Mouse (Mus musculus) small intestine, adult 2 months (tissue): Measurements from ENCODE around the gene Psmb9.

Experiments
- CTCF ChIP-seq: fragments of 200-500 bp; IDR thresholded peaks from 2 replicates; pipeline ENCODE4 v1.5.1; 2012; ENCODE audit warnings: low read depth, mild to moderate bottlenecking, control low read depth, inconsistent platforms, low read length, moderate library complexity, mixed read lengths; ENCODE audit not compliant: insufficient replicate concordance, insufficient read length; ENCODE audit errors: extremely low read depth
- POLR2A ChIP-seq: fragments of 200-500 bp; IDR thresholded peaks from 2 replicates; pipeline ENCODE4 v1.6.1; 2012; ENCODE audit warnings: low read depth, mild to moderate bottlenecking, control low read depth, inconsistent platforms, low read length, moderate library complexity

GRCm38 (mm10) chr17:34185526-34185925, 2.0 kb downstream of the Psmb9 start:
- no peak for TF ChIP-seq CTCF
- no peak for TF ChIP-seq POLR2A
